ENCODE assay signal across 13 mouse cellular contexts in genomic region chr3:45385028-45385427, GRCm38 (mm10). TPM values are rescaled to one million over a fixed set of nuclear protein-coding genes. Genes with fewer than 3 reads are reported as not detected.
DNase-seq lines count a peak whose midpoint lies in the region; ATAC-seq and TF ChIP-seq lines count a peak whose summit lies in the region.
"Had no signal": no experiment of that assay in that cellular context is flagged by ENCODE, and none has a peak within 500 bp of the region (broad histone marks: within the 10 kb centered on the region; RNA-seq: fewer than 3 reads in every experiment).

No protein-coding gene starts in this region.

- DNase-seq in left cerebral cortex, adult 11 months (ENCODE audit: low spot score): peak; percentile 47
- no peak for DNase-seq in left cerebral cortex, adult 18-20 months (ENCODE audit: low spot score in 2 of 2)
- DNase-seq in layer of hippocampus, postnatal 36 days: peak; percentile 20 to 26
- no peak for DNase-seq in T-cell, adult 2 months (ENCODE audit: low spot score)
- DNase-seq in testis, postnatal 10 days (ENCODE audit: low spot score): no peak
- no peak for DNase-seq in kidney, postnatal 10 days
- DNase-seq: cerebellum, postnatal 25 days; liver, embryonic 13.5 days had no signal

- H3K36me3 ChIP-seq in forebrain, embryonic 13.5 days (ENCODE audit: poor library complexity, severe bottlenecking): no peaks in the 10 kb centered on the region
- H3K36me3 ChIP-seq: liver, embryonic 13.5 days had no signal

- H3K9me3 ChIP-seq in forebrain, embryonic 13.5 days (replicated peaks): no peaks in the 10 kb centered on the region
- H3K9me3 ChIP-seq: liver, embryonic 13.5 days had no signal

- peak; percentile 81 for ATAC-seq in forebrain, embryonic 13.5 days

- TF ChIP-seq CTCF in olfactory bulb, adult 2 months (IDR thresholded peaks at IDR 0.05; ENCODE audit: insufficient read depth, low read depth, low read length): no peak

- no peak for TF ChIP-seq POLR2A in olfactory bulb, adult 2 months (IDR thresholded peaks at IDR 0.05; ENCODE audit: insufficient read depth, low read depth, low read length)

- H3K4me2 ChIP-seq in forebrain, embryonic 13.5 days: peak overlapping the region; percentile 45
- H3K4me2 ChIP-seq: liver, embryonic 13.5 days had no signal

- peaks cover 32% of the 10 kb centered on the region for H3K4me1 ChIP-seq in forebrain, embryonic 13.5 days
- no peaks in the 10 kb centered on the region for H3K4me1 ChIP-seq in olfactory bulb, adult 2 months (ENCODE audit: control insufficient read depth, insufficient read depth, low read length)

- no peaks in the 10 kb centered on the region for H3K27me3 ChIP-seq in forebrain, embryonic 13.5 days

- H3K9ac ChIP-seq in forebrain, embryonic 13.5 days: no peak overlapping the region
- H3K9ac ChIP-seq: liver, embryonic 13.5 days had no signal

- WGBS in forebrain, embryonic 13.5 days: 0% methylated on average over 3 of the region's 3 CpGs
- 36% methylated on average over 3 of the region's 3 CpGs for WGBS in olfactory bulb, adult 2 months

- peak overlapping the region; percentile 14; the same call in 1 of the 2 replicates for H3K4me3 ChIP-seq in forebrain, embryonic 13.5 days
- H3K4me3 ChIP-seq in olfactory bulb, adult 2 months (ENCODE audit: insufficient read depth, low read depth, low read length): peak overlapping the region; percentile 31
- H3K4me3 ChIP-seq: liver, embryonic 13.5 days had no signal

- no peak overlapping the region; the same call in 1 of the 2 replicates for H3K27ac ChIP-seq in forebrain, embryonic 13.5 days
- H3K27ac ChIP-seq in olfactory bulb, adult 2 months (ENCODE audit: insufficient read depth, low read depth, low read length): no peak overlapping the region
- H3K27ac ChIP-seq: kidney, postnatal 0 days; liver, embryonic 13.5 days had no signal

RNA-seq across cellular contexts. Expression of gene Pcdh10, which starts 6.8 kb away (rescaled TPM):
- 100 to 1,000 TPM; 178 to 187 TPM for total RNA-seq in left cerebral cortex, adult 18-20 months (2021)
- polyA plus RNA-seq in forebrain, embryonic 13.5 days (2015; fragmentation: Nextera tagmentation; extraction: Ambion mirVana): 9.6 and 9.7 TPM in 2 replicates
- 10 to 100 TPM; 87.2 to 91.8 TPM for total RNA-seq in layer of hippocampus, postnatal 36 days (2021)
- polyA plus RNA-seq in olfactory bulb, adult 2 months (2012; ENCODE audit: insufficient read depth, insufficient read length, low replicate concordance, missing spikeins): 71.0 and 164 TPM in 2 replicates
- total RNA-seq: megakaryocyte, adult 5-6 weeks had no signal
- polyA plus RNA-seq: heart, postnatal 0 days had no signal

Comparison
In these comparisons a context has a peak if more than half of its experiments do, and no peak if none do; other contexts are left out.
1. DNase-seq: peak in left cerebral cortex, adult 11 months (single experiment) and layer of hippocampus, postnatal 36 days (2 of 2); none in left cerebral cortex, adult 18-20 months (0 of 2), T-cell, adult 2 months (single experiment), testis, postnatal 10 days (single experiment) and kidney, postnatal 10 days (single experiment).